Mouse (Mus musculus): ENCODE results near the gene Kalrn.

The Kalrn gene

GRCm38 (mm10) chr16:34414581-34414980 lies 158.8 kb downstream of the Kalrn start:
- no peak for DNase-seq

- peak; percentile 19 for DNase-seq
These were observed 159.4 kb downstream of the Kalrn start for GRCm38 (mm10) chr16:34413868-34414333.

GRCm38 (mm10) chr16:34407036-34407435 lies 166.3 kb downstream of the Kalrn start:
- no peak for DNase-seq

- DNase-seq = no peak
These were observed 168.2 kb downstream of the Kalrn start for GRCm38 (mm10) chr16:34405094-34405493.

- DNase-seq = no peak
These were observed 172.1 kb downstream of the Kalrn start for GRCm38 (mm10) chr16:34401216-34401615.

GRCm38 (mm10) chr16:34400102-34400728 lies 173.1 kb downstream of the Kalrn start:
- DNase-seq = no peak

- peak; percentile 10 for DNase-seq
These were observed 178.0 kb downstream of the Kalrn start for GRCm38 (mm10) chr16:34395221-34395811.

GRCm38 (mm10) chr16:34389520-34390271 lies 183.6 kb downstream of the Kalrn start:
- DNase-seq = peak; percentile 26

GRCm38 (mm10) chr16:34388871-34389270 lies 184.5 kb downstream of the Kalrn start:
- DNase-seq = no peak

GRCm38 (mm10) chr16:34385065-34385464 lies 188.3 kb downstream of the Kalrn start:
- DNase-seq = peak; percentile 9

- no peak for DNase-seq
These were observed 190.3 kb downstream of the Kalrn start for GRCm38 (mm10) chr16:34382992-34383391.

GRCm38 (mm10) chr16:34376166-34376857 lies 197.0 kb downstream of the Kalrn start:
- DNase-seq = peak; percentile 21

GRCm38 (mm10) chr16:34373519-34373918 lies 199.8 kb downstream of the Kalrn start:
- DNase-seq = no peak

GRCm38 (mm10) chr16:34372103-34372741 lies 201.1 kb downstream of the Kalrn start:
- peak; percentile 67 for DNase-seq

GRCm38 (mm10) chr16:34359206-34359605 lies 214.1 kb downstream of the Kalrn start:
- no peak for DNase-seq

- DNase-seq = no peak
These were observed 217.8 kb downstream of the Kalrn start for GRCm38 (mm10) chr16:34355547-34355946.

GRCm38 (mm10) chr16:34354042-34354441 lies 219.3 kb downstream of the Kalrn start:
- DNase-seq = no peak

- peak; percentile 62 for DNase-seq
These were observed 220.6 kb downstream of the Kalrn start for GRCm38 (mm10) chr16:34352747-34353146.

GRCm38 (mm10) chr16:34351575-34352150 lies 221.7 kb downstream of the Kalrn start:
- DNase-seq = no peak

GRCm38 (mm10) chr16:34347574-34347973 lies 225.8 kb downstream of the Kalrn start:
- DNase-seq = peak; percentile 89

GRCm38 (mm10) chr16:34344895-34345876 lies 228.1 kb downstream of the Kalrn start:
- no peak for DNase-seq

Measured in kidney, adult 11 months (tissue).